Mouse (Mus musculus) midbrain, embryonic 12.5 days (tissue): ENCODE results near the gene Lin28a. TPM values are rescaled to one million over a fixed set of nuclear protein-coding genes. Genes with fewer than 3 reads are reported as not detected.
A peak's percentile ranks its signal among the peaks of the same experiment; 100 is the strongest.
"Not testable (repeated sequence)": the region's sequence is repeated elsewhere in the genome, so short reads cannot be mapped to it uniquely, and the experiment has no call there.

Experiments used
- ATAC-seq: fragments of 200-750 bp; cut with Nextera tagmentation; 2 replicates; pipeline ENCODE4 v1.8.0; 2017; ENCODE audit warnings: low read depth, moderate TSS enrichment, moderate library complexity; ENCODE audit not compliant: low FRiP score
- H3K27ac ChIP-seq: fragments of 300-500 bp; sonication (generic); replicated peaks from 2 replicates; pipeline ENCODE4 v1.5.1; 2016; ENCODE audit warnings: mild to moderate bottlenecking
- H3K27me3 ChIP-seq: fragments of 300-500 bp; sonication (generic); 2 replicates; pipeline ENCODE4 v1.6.1; 2016; ENCODE audit warnings: mild to moderate bottlenecking
- H3K36me3 ChIP-seq: fragments of 300-500 bp; sonication (generic); 2 replicates; pipeline ENCODE4 v1.6.1; 2016
- H3K4me1 ChIP-seq: fragments of 300-500 bp; sonication (generic); 2 replicates; pipeline ENCODE4 v1.6.1; 2016
- H3K4me2 ChIP-seq: fragments of 300-500 bp; sonication (generic); replicated peaks from 2 replicates; pipeline ENCODE4 v1.6.1; 2016; ENCODE audit warnings: mild to moderate bottlenecking, moderate library complexity
- H3K4me3 ChIP-seq: fragments of 300-500 bp; sonication (generic); 2 replicates; pipeline ENCODE4 v1.5.1; 2016; ENCODE audit warnings: mild to moderate bottlenecking
- H3K9ac ChIP-seq: fragments of 300-500 bp; sonication (generic); replicated peaks from 2 replicates; pipeline ENCODE4 v1.6.1; 2016; ENCODE audit warnings: mild to moderate bottlenecking, moderate library complexity
- H3K9me3 ChIP-seq: fragments of 300-500 bp; sonication (generic); 2 replicates; pipeline ENCODE4 v1.6.1; 2016; ENCODE audit warnings: mild to moderate bottlenecking
- WGBS: fragments of 180-500 bp; shearing (Covaris S2); methylation state at CpG from one replicate; pipeline ENCODE4 v1.1.7; 2016; 5-methylcytosine and 5-hydroxymethylcytosine counted together
- polyA plus RNA-seq: library from polyadenylated mRNA; unstranded; fragments of >200 nt; fragmentation: Nextera tagmentation; extraction: Ambion mirVana; gene quantifications from 2 replicates; pipeline ENCODE4 v1.2.1, GENCODE M21; 2016

Gene Lin28a
- polyA plus RNA-seq, 1 experiment from 2014 or later = 3.3 TPM

GRCm38 (mm10) chr4:134000466-134001438, 17.9 kb downstream of the Lin28a start, which contains the start of gene Dhdds:
Gene Dhdds, minus strand, starts transcription at chr4:134000918.
- H3K9me3 ChIP-seq = no peaks in the 10 kb centered on the region
- peak; percentile 96 for ATAC-seq
- H3K4me1 ChIP-seq = peaks cover 42% of the 10 kb centered on the region

GRCm38 (mm10) chr4:133994697-133995096, 23.9 kb downstream of the Lin28a start:
- Histone ChIP-seq H3K4me2 (no peak overlapping the region), H3K36me3 (peaks cover 64% of the 10 kb centered on the region), H3K9ac (no peak overlapping the region), H3K4me1 (peaks cover 3% of the 10 kb centered on the region), H3K4me3 (no peak overlapping the region), H3K27me3 (no peaks in the 10 kb centered on the region), H3K27ac (no peak overlapping the region), H3K9me3 (no peaks in the 10 kb centered on the region)
- ATAC-seq = no peak
- WGBS = 94% methylated on average over 8 of the region's 8 CpGs

More at GRCm38 (mm10) chr4:134000466-134001438, 17.9 kb downstream of the Lin28a start, which contains the start of gene Dhdds:
- Histone ChIP-seq H3K9ac (peak within 1 kb of the TSS; percentile 66), H3K4me2 (peak within 1 kb of the TSS; percentile 90), H3K27me3 (0 out of 2 replicates have a peak, but pooled peaks cover under 1% of the 10 kb centered on the region), H3K27ac (no peak within 1 kb of the TSS; the same call in 1 of the 2 replicates), H3K4me3 (peak within 1 kb of the TSS; percentile 69), H3K36me3 (peaks cover 17% of the 10 kb centered on the region; the same call in 1 of the 2 replicates)
- WGBS = 1% methylated on average over 49 of the region's 49 CpGs

DNA sequence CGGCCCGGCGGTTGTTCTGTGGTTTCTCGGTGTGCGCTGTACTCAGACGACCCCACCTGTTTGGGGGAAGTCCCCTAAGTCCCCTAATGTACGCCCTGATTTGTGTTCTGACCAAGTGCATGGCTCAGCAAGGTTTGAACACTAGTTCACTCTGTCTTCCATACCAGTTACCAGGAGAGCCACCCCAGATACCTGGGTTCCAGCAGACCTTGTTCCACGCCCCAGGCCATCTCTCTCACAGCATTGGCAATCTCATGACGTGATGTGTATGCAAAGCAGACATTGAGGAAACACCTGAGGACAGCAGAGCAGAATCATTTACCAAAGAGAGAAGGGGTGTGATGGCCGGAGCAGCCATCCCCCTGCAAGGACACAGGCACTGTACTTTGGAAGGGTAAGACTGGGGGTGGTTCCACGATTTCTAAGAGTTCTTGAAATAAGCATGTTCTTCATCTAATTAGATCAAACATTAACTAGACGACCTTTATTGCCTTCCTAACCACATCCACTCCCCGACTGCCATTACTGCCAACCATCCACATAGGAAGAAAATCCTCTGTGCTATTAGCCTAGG, 27.5 kb downstream of the Lin28a start:
- Histone ChIP-seq H3K36me3 (peaks cover 74% of the 10 kb centered on the region), H3K27ac (no peak overlapping the region), H3K4me3 (no peak overlapping the region), H3K4me2 (no peak overlapping the region), H3K9ac (no peak overlapping the region), H3K27me3 (no peaks in the 10 kb centered on the region), H3K4me1 (no peaks in the 10 kb centered on the region), H3K9me3 (no peaks in the 10 kb centered on the region)
- ATAC-seq = no peak
- WGBS = 91% methylated on average over 13 of the region's 13 CpGs

DNA sequence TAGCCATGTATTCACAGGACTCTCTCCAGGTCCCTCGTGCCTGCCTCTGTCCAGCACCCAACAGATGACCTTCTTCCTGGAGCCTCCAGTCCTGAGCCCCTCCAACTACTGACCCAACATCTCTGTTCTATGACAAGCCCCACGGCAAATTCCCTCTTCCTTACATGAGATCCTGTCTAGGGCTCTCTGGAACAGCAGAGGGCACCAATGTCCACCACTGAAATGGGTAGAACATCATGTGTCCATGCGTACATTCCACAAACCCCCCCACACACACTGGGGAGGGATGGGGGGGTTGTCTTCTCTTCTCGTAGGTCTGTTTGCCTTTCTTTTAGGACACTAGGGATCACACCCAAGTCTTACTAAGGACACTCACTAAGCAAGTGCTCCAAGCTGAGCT, 28.6 kb downstream of the Lin28a start:
- Histone ChIP-seq H3K4me1 (no peaks in the 10 kb centered on the region), H3K4me2 (no peak overlapping the region), H3K4me3 (no peak overlapping the region), H3K36me3 (peaks cover 74% of the 10 kb centered on the region), H3K27me3 (no peaks in the 10 kb centered on the region), H3K9ac (no peak overlapping the region), H3K27ac (no peak overlapping the region), H3K9me3 (no peaks in the 10 kb centered on the region)
- WGBS = 66% methylated on average over 4 of the region's 4 CpGs
- ATAC-seq = no peak

GRCm38 (mm10) chr4:133988289-133988688, 30.4 kb downstream of the Lin28a start:
- not testable (repeated sequence) for H3K27ac ChIP-seq, H3K4me3 ChIP-seq, H3K9ac ChIP-seq, H3K4me2 ChIP-seq, H3K4me1 ChIP-seq, H3K9me3 ChIP-seq, ATAC-seq, H3K27me3 ChIP-seq
- peaks cover 63% of the 10 kb centered on the region for H3K36me3 ChIP-seq
- WGBS = 93% methylated on average over 8 of the region's 8 CpGs

DNA sequence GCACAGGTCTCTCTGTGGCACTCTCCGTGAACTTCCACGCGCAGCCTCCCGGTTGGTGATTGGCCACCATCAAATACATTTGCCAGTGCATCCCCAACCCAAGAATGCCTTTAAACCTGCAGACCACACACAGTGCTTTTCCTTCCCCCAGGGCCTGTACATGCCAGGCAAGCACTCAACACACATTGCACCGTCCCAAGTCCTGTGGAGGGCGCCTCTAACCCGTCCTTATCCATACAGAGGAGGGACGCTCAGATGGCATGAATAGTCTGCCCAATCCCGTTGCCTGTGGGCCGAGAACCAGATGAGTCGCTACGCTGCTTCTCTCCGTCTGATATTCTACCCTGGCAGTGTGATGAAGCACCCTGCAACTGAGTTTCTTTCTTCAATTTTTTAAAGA, 35.7 kb downstream of the Lin28a start:
- no peak overlapping the region for H3K9ac ChIP-seq
- H3K27me3 ChIP-seq = no peaks in the 10 kb centered on the region
- ATAC-seq = no peak
- H3K36me3 ChIP-seq = peaks cover 70% of the 10 kb centered on the region
- no peak overlapping the region for H3K27ac ChIP-seq
- H3K4me2 ChIP-seq = no peak overlapping the region
- H3K9me3 ChIP-seq = no peaks in the 10 kb centered on the region
- no peak overlapping the region for H3K4me3 ChIP-seq
- 83% methylated on average over 13 of the region's 13 CpGs for WGBS
- H3K4me1 ChIP-seq = no peaks in the 10 kb centered on the region

GRCm38 (mm10) chr4:133980496-133980895, 38.1 kb downstream of the Lin28a start:
- H3K27ac ChIP-seq = no peak overlapping the region
- peaks cover 68% of the 10 kb centered on the region for H3K36me3 ChIP-seq
- H3K9ac ChIP-seq = no peak overlapping the region
- no peak overlapping the region for H3K4me3 ChIP-seq
- H3K27me3 ChIP-seq = no peaks in the 10 kb centered on the region
- 91% methylated on average over 5 of the region's 5 CpGs for WGBS
- no peaks in the 10 kb centered on the region for H3K4me1 ChIP-seq
- H3K4me2 ChIP-seq = no peak overlapping the region
- H3K9me3 ChIP-seq = no peaks in the 10 kb centered on the region
- no peak for ATAC-seq

DNA sequence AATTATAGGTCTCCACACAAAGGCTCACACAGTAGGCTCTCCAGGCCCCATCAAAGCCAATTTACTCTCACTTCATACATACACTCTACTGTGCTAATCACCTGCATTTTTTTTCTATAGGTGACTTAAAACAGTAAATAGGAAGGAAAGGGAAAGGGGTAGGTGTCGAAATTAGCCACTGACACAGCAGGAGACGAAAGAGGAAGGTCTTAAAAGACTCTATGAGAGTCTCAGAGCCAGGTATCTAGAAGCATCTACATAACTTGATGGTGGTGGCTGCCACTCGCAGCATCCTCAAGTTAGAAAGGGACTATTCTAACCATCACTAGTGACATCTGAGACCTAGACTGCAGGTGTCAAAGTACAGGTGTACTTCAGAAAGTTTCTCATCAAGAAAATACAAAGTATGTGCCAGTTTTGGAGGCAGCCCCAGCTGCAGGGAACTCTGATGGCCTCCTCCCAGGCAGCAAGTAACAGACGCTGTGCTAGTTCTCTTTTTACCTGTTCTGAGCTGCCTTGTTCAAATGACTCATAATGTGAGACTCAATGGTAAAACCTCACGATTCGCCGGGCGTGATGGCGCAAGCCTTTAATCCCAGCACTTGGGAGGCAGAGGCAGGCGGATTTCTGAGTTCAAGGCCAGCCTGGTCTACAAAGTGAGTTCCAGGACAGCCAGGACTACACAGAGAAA, 40.5 kb downstream of the Lin28a start:
- Histone ChIP-seq H3K4me3 (no peak overlapping the region), H3K27me3 (no peaks in the 10 kb centered on the region), H3K9ac (no peak overlapping the region), H3K4me2 (no peak overlapping the region), H3K4me1 (no peaks in the 10 kb centered on the region), H3K27ac (no peak overlapping the region), H3K36me3 (peaks cover 63% of the 10 kb centered on the region), H3K9me3 (no peaks in the 10 kb centered on the region)
- WGBS = 95% methylated on average over 10 of the region's 10 CpGs
- ATAC-seq = no peak

GRCm38 (mm10) chr4:133971741-133972140, 46.9 kb downstream of the Lin28a start:
- H3K4me2 ChIP-seq = no peak overlapping the region
- peaks cover 6% of the 10 kb centered on the region; the same call in 1 of the 2 replicates for H3K36me3 ChIP-seq
- ATAC-seq = no peak
- H3K9ac ChIP-seq = no peak overlapping the region
- no peaks in the 10 kb centered on the region for H3K9me3 ChIP-seq
- peaks cover 32% of the 10 kb centered on the region for H3K4me1 ChIP-seq
- no peaks in the 10 kb centered on the region for H3K27me3 ChIP-seq
- no peak overlapping the region for H3K4me3 ChIP-seq
- H3K27ac ChIP-seq = no peak overlapping the region
- 76% methylated on average over 8 of the region's 8 CpGs for WGBS

GRCm38 (mm10) chr4:133970876-133971275, 47.8 kb downstream of the Lin28a start:
- H3K27me3 ChIP-seq = no peaks in the 10 kb centered on the region
- no peaks in the 10 kb centered on the region for H3K9me3 ChIP-seq
- peaks cover 40% of the 10 kb centered on the region for H3K4me1 ChIP-seq
- WGBS = 80% methylated on average over 13 of the region's 13 CpGs
- no peak overlapping the region for H3K9ac ChIP-seq
- peaks cover 13% of the 10 kb centered on the region for H3K36me3 ChIP-seq
- no peak overlapping the region for H3K4me2 ChIP-seq
- H3K27ac ChIP-seq = peak overlapping the region; percentile 98
- no peak for ATAC-seq
- no peak overlapping the region for H3K4me3 ChIP-seq

DNA sequence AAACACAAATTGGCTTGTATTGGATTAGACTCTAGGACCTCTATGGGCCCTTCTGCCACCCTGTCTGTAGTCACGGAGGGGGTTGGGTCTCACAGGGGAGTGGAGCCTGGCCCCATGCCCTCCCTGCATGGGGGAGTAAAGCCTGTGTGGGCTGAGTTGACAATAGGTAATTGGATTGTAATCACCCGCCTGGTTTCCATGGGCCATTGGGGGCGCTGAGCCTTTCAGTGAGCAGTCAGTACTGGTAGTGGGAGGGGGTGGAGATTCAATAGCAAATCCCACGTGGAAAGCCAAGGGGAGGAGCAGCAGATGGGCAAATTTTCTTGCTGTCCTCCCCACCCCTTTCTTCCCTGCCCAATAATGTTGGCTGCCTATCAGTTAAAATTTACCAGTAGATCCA, 48.4 kb downstream of the Lin28a start:
- no peak for ATAC-seq
- Histone ChIP-seq H3K9ac (no peak overlapping the region), H3K27me3 (no peaks in the 10 kb centered on the region), H3K36me3 (peaks cover 16% of the 10 kb centered on the region), H3K4me2 (0 out of 2 replicates have a peak overlapping the region, but pooled peaks have one; percentile 4), H3K4me3 (no peak overlapping the region), H3K9me3 (no peaks in the 10 kb centered on the region), H3K4me1 (peaks cover 45% of the 10 kb centered on the region), H3K27ac (peak overlapping the region; percentile 98)
- 5% methylated on average over 4 of the region's 4 CpGs for WGBS
